Mouse (Mus musculus): ENCODE data around the gene Rnf223.

DNA sequence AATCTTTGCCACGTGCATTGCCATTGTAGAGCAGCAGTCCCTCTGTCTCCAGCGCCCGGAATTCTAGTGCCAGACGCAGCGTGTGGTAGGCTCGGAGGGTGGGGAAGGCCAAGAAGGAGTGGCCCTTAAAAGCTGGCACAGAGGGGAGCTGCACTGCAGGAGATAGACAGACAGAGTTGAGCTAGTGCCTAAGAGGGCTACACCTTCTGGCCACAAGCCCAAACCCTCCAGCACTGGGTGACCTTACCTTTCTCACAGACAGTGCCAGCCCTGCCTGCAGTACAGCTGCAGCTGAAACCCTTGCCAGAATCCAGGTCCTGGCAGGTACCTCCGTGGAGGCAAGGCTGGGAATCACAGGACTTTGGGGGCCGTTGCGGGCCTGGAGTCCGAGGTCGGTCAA is 41.5 kb downstream of the Rnf223 start:
- no peak for TF ChIP-seq CTCF (IDR thresholded peaks at IDR 0.05; ENCODE audit: low read depth)
- TF ChIP-seq EP300 (optimal IDR thresholded peaks at IDR 0.05), result no peak
